Mouse (Mus musculus) gastrocnemius, postnatal 36 days (tissue): ENCODE measurements around the gene Gm7682. TPM values are rescaled to one million over a fixed set of nuclear protein-coding genes. Genes with fewer than 3 reads are reported as not detected.
"Not testable (repeated sequence)": the region's sequence is repeated elsewhere in the genome, so short reads cannot be mapped to it uniquely, and the experiment has no call there.

Experiments used
- DNase-seq, 2 experiments: peaks; one replicate each; pipeline ENCODE4 v3.0.0; 2022
- intact Hi-C: fragments of 180-260 bp; cut with DNase I; formaldehyde crosslinking; loops from one replicate; pipeline ENCODE4 v1.15.1; 2025
- long read RNA-seq, 2 experiments: library from polyadenylated mRNA; stranded (forward); transcript quantifications; one replicate each; pipeline ENCODE4 v2.0.0; 2021
- total RNA-seq, 2 experiments: library from RNA; stranded (reverse); gene quantifications; 2 replicates each; pipeline ENCODE4 v1.2.3; 2021

Gm7682 gene
- total RNA-seq: not detected
- long read RNA-seq, experiment 1: 0 reads
- long read RNA-seq, experiment 2: 0 reads

GRCm38 (mm10) chr5:94445484-94445883 is at the start of gene Gm7682:
Gene Gm7682 (plus strand): TSS chr5:94445784.
- DNase-seq, intact Hi-C loops: not testable (repeated sequence)

Other genes starting within 250 kb of the Gm7682 start
- not detected for gene Gm3106, start 227.8 kb upstream of the Gm7682 start, total RNA-seq
- gene A430089I19Rik, start 139.0 kb upstream of the Gm7682 start, total RNA-seq: not detected
- not detected for gene Gm6502, start 131.3 kb upstream of the Gm7682 start, total RNA-seq
- not detected for gene AA792892, start 106.0 kb upstream of the Gm7682 start, total RNA-seq
- not detected for gene Gm3139, start 80.5 kb downstream of the Gm7682 start, total RNA-seq
- not detected for gene Gm3147, start 170.6 kb downstream of the Gm7682 start, total RNA-seq
- not detected for gene Gm6509, start 178.2 kb downstream of the Gm7682 start, total RNA-seq
- not detected for gene Gm6205, start 202.6 kb downstream of the Gm7682 start, total RNA-seq